Mouse (Mus musculus): ENCODE data around the gene Enc1.

- TF ChIP-seq CTCF (IDR thresholded peaks at IDR 0.05; ENCODE audit: extremely low read depth, insufficient read depth, low read length), result no peak
- no peak; the same call in 1 of the 2 replicates for TF ChIP-seq POLR2A (IDR thresholded peaks at IDR 0.05; ENCODE audit: extremely low read depth, insufficient read depth, low read length)
These were observed 929 bp downstream of the Enc1 start for GRCm38 (mm10) chr13:97241787-97242280.

Measured in cortical plate, adult 2 months (tissue).